Mouse (Mus musculus) B cell, adult 2 months (primary cell): Measurements from ENCODE around the gene Apbb2.

ENCODE experiments used
- DNase-seq, 2 experiments: peaks; one replicate each; pipeline ENCODE4 v3.0.0; 2022

Gene Apbb2

DNA sequence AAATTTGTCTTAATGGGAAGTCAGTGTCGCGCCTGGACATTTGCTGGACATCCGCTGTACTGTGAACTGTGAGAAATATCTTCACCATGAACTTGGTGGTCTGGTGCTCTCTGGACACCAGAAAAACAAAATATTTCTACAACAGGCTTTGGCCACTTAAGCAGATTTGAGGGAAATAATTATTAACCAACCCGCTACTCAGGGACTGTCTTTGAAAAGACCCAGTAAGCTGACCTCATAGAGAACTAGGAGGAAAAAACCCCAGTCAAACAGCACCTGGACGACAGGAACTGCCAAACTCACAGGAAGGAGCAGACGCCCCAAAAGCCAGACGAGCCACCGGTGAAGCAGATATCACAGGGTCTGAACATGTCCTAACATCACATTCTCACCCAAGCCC lies 18.2 kb downstream of the Apbb2 start:
- DNase-seq = no peak

DNA sequence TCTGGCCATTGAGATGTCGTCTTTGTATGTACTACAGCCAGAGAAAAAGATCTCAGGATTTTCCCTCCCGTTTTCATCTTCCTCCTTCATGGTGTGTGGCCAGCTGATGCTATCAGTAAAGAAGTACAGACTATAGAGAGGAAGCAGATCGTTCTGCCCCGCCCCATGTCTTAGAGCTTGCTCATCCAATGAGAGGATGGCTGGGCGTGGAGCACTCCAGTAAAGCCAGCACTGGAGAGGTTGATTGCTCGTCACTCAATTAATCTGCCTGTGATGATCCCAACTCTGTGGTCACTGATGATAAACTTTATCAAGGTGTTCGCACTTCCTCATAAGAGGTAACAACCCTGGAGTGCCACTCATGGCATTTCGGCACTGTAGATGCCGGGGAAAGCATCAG lies 18.7 kb downstream of the Apbb2 start:
- DNase-seq = no peak

DNA sequence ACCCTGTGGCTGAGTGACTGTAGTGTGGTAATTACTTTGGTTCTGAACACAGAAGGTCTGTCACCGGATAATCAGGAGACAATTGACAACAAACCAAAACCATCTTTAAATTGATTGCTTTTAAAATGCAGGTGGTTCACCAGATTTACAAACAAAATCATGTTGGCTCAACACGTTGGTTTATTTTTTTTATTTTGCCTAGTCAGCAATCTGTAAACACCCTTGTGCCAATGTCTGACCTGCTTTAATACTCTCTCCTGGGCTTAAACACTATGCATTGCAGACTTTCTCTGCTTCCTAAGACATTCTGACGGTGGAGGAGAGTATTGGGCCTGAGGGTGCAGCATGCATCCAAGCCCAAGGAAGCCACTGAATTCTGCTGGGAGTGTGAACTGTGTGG lies 22.3 kb downstream of the Apbb2 start:
- DNase-seq = no peak

GRCm38 (mm10) chr5:66594881-66595280 lies 23.7 kb downstream of the Apbb2 start:
- DNase-seq = no peak

GRCm38 (mm10) chr5:66586236-66586745 lies 32.3 kb downstream of the Apbb2 start:
- no peak for DNase-seq

- no peak for DNase-seq
Measured at GRCm38 (mm10) chr5:66583019-66583406, 35.6 kb downstream of the Apbb2 start.

GRCm38 (mm10) chr5:66582281-66583018 lies 36.1 kb downstream of the Apbb2 start:
- no peak for DNase-seq

- DNase-seq = no peak
Measured at GRCm38 (mm10) chr5:66579066-66579465, 39.5 kb downstream of the Apbb2 start.

DNA sequence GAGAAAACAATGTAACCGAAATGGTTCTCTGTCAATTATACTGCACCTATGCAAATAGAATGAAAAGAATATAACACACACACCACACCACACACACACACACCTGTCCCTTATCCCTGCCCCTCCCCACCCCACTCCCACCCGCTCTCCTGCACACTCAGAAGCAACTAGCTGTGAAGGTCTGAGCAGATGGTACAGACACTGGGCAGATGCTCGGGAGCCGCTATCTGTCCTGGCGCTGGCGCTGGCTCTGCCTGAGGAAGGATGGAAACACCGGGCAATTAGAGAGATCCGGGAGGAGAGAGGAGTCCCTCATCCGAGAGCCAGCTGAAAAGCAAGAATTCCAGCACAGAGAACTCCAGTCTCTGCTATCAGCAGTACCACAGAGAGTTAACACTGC lies 42.3 kb downstream of the Apbb2 start:
- DNase-seq = no peak

GRCm38 (mm10) chr5:66575148-66575547 lies 43.4 kb downstream of the Apbb2 start:
- no peak for DNase-seq

DNA sequence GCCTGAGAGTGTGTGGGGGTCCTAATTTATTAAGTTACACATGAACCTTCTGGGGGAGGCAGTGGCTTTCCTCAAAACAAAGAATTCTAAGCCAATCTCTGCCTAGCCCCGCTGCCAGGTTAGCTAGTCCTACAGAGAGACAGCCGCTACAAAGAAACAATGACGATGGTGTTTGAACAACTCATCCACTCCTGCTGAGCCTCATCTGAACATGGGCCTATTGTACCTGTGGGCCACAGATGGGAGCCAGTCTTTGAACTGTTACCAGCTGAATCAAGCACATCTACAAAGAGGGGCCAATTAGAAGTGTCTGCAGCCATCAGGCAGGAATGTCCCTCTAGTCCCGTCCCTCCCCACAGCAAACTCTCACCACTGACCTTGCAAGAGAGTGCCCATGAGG lies 45.3 kb downstream of the Apbb2 start:
- no peak for DNase-seq

- DNase-seq = no peak
Measured at GRCm38 (mm10) chr5:66572086-66572855, 46.3 kb downstream of the Apbb2 start.

DNA sequence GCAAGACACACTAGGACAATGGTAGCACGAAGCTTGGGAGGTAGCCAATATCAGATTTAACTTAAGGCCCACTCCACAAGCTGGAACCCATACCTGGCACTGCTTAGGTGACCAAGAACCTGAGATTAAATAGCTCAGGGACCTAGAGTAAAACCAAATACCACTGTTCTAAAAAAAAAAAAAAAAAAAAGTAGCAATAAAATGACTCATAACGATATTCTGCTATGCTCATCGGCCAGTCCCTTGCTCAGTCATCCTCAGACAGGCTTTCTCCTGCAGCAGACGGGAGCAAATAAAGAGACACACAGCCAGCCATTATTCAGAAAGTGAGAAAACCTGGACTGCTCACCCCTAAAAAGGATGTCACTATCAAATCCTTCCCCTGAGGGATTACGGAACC lies 47.9 kb downstream of the Apbb2 start:
- DNase-seq = no peak

GRCm38 (mm10) chr5:66569141-66569801 lies 49.3 kb downstream of the Apbb2 start:
- no peak for DNase-seq

DNA sequence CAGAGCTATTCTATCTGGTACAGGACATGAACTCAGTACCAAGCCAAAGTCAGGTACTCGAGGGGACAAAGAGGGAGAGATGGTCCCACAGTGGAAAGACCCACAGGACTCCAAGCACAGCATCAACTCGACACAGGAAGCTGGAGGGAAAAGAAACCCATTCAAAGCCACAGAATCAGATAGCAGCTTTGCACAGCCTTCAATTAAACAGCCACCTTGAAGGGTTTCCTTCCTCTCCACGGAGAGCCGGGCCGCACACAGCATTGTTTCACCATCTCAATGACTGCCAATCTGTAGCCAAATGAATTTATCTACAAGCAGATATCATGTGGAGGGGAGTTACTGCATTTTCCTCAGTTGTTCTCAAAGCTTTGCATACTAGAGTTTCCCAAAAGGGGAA lies 50.6 kb downstream of the Apbb2 start:
- DNase-seq = no peak

- no peak for DNase-seq
Measured at GRCm38 (mm10) chr5:66567424-66567823, 51.2 kb downstream of the Apbb2 start.

GRCm38 (mm10) chr5:66559591-66560175 lies 58.9 kb downstream of the Apbb2 start:
- no peak for DNase-seq

DNA sequence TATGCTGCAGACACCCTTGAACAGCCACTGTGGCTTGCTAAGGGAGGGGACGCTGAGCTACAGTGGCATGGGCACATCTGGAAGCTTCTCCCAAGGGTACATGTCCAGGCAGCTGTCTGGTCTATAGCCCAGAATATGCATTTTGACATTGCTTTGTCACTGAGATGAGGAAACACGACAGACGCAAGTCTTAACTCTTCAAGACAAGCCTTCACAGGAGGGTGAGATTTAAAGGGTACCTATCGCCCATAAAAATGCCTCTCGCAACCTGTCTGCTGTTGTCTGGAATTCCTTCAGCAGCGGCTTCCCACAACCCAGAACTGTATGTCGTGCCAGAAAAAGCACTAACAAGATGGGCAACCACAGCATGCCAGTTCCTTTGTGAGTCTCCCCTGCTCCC lies 60.5 kb downstream of the Apbb2 start:
- DNase-seq = no peak

DNA sequence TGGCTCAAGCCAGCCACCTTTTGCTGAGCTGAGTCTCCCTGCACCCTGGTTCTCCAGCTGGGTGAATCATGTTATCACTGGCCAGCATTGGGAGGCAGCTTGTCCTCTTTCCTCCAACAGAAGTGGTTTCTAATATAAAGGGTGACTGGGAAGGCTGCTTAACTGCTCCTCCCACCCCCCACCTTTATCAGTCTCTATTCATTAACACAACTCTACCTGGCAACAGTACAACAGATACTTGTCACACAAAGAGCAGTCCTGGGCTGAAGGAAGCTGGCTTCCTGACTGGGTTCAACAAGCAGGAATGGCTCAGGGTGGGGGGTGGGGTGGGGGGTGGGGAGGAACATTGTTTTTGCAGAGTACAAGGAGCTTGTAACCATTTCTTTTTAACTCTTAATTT lies 64.7 kb downstream of the Apbb2 start:
- DNase-seq = no peak

DNA sequence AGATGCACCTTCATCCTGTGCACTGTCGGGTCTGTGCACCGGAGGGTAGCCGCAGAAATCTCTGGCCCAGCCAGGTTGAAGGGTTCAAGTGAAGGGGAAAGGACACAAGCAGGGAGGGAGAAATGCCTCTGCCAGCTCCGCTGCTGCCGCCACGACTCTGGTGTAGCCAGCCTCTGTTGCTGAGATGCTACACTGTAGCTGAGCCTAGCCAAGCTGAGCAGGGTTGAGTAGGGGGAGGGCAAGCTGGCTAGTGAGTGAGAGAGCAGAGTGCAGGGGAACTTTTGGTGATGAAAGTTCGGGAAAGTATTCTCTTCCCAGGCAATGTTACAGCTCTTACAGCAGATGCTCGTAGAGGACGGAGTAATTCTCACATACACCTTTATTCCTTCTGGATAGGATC lies 66.3 kb downstream of the Apbb2 start:
- DNase-seq = no peak

DNA sequence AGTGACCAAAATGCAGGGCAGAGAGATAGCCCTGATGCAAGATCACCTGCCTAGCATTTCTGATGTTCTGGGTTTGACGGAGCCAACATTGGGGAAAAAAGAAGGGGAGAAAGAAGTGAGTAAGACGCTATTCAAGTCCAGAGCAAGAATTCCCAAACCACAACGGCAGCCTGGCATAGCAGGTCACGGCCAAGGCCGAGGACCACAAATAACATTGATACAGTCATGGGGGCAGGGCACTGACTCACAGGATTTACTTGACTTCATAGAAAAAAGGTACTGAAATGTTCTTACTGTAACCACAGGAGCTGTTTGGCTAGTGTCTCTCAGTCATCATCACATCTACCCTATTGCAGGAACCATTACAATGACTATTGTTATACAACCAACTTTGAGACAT lies 68.3 kb downstream of the Apbb2 start:
- no peak for DNase-seq

GRCm38 (mm10) chr5:66549691-66550090 lies 68.9 kb downstream of the Apbb2 start:
- no peak for DNase-seq

DNA sequence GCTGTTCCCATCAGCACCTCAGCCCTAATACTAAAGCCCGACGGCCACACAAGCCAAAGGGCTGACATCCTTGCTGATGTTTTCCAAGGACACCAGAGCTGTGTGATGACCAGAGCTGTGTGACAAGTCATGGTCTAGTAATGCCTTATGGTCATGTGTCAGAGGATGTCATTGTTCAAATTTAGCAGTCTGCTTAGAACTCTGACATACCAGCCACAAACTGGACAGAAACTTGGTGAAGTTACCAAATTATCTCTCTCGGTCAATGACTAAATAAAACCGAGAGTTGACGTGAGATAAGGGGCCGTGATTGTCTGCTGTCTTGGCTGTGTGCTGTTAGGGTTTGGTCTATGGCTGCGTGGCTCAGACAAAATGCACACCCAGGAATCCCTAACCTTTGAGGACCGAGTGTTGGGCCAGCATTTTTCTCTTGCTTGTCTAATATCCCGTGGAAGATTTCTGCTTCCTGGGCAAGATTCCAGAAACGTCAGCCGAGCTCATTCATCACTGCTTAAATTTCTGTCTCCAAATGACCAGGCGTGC lies 71.5 kb downstream of the Apbb2 start:
- no peak for DNase-seq
